Comparison of ENCODE assay signal across 14 mouse cellular contexts in the genomic region with DNA sequence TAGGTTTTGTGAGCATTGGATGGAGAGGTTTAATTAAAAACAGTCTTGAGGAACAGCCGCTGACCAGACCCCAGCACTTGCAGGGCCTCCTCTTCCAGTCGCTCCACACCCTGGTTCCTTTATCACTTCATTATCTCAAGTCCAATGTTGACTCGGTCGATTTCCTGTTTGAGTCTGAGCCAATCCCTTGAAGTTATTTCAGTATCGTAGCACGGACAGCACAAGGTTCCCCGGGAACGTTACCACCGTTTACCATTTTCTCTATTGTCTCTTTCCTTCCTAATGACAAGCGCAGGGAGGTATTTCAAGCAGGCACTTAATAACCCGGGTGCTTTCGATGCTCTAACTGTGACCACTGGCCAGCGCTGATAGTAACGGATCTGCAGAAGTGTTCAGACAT. TPM values are rescaled to one million over a fixed set of nuclear protein-coding genes. Genes with fewer than 3 reads are reported as not detected.
DNase-seq lines count a peak whose midpoint lies in the region; ATAC-seq and TF ChIP-seq lines count a peak whose summit lies in the region.
"Had no signal": no experiment of that assay in that cellular context is flagged by ENCODE, and none has a peak within 500 bp of the region (broad histone marks: within the 10 kb centered on the region; RNA-seq: fewer than 3 reads in every experiment).

No protein-coding gene starts in this region.

- H3K36me3 ChIP-seq in heart, embryonic 15.5 days = no peaks in the 10 kb centered on the region
- no peaks in the 10 kb centered on the region for H3K36me3 ChIP-seq in limb, embryonic 15.5 days
- no peaks in the 10 kb centered on the region for H3K36me3 ChIP-seq in forebrain, embryonic 12.5 days (replicated peaks)
- H3K36me3 ChIP-seq: embryonic facial prominence, embryonic 15.5 days; hindbrain, embryonic 13.5 days; midbrain, embryonic 15.5 days had no signal

- H3K9ac ChIP-seq in heart, embryonic 15.5 days = no peak overlapping the region
- H3K9ac ChIP-seq in limb, embryonic 15.5 days = no peak overlapping the region
- H3K9ac ChIP-seq in forebrain, embryonic 12.5 days = no peak overlapping the region
- H3K9ac ChIP-seq: embryonic facial prominence, embryonic 15.5 days; hindbrain, embryonic 13.5 days; midbrain, embryonic 15.5 days had no signal

- peak overlapping the region; percentile 15; the same call in 1 of the 2 replicates for H3K4me3 ChIP-seq in gastrocnemius, adult 2 months
- peak overlapping the region; percentile 14; the same call in 1 of the 2 replicates for H3K4me3 ChIP-seq in heart, embryonic 15.5 days
- H3K4me3 ChIP-seq in limb, embryonic 15.5 days = no peak overlapping the region
- no peak overlapping the region for H3K4me3 ChIP-seq in forebrain, embryonic 12.5 days (replicated peaks)
- H3K4me3 ChIP-seq: embryonic facial prominence, embryonic 15.5 days; hindbrain, embryonic 13.5 days; midbrain, embryonic 15.5 days had no signal

- H3K4me2 ChIP-seq in heart, embryonic 15.5 days = peak overlapping the region; percentile 54
- peak overlapping the region; percentile 25; the same call in 1 of the 2 replicates for H3K4me2 ChIP-seq in limb, embryonic 15.5 days
- no peak overlapping the region for H3K4me2 ChIP-seq in forebrain, embryonic 12.5 days
- H3K4me2 ChIP-seq: embryonic facial prominence, embryonic 15.5 days; hindbrain, embryonic 13.5 days; midbrain, embryonic 15.5 days had no signal

- ATAC-seq in heart, embryonic 15.5 days (replicated peaks; ENCODE audit: insufficient number of reproducible peaks, insufficient read depth, low FRiP score, low read depth) = no peak
- no peak for ATAC-seq in limb, embryonic 15.5 days (ENCODE audit: insufficient number of reproducible peaks, low FRiP score, low TSS enrichment, low read depth)
- no peak for ATAC-seq in forebrain, embryonic 12.5 days (ENCODE audit: low FRiP score)
- ATAC-seq: activated CD4-positive, CD25-positive, alpha-beta regulatory T cell, adult 4 months; midbrain, embryonic 15.5 days had no signal

- no peak for TF ChIP-seq CTCF in gastrocnemius, adult 2 months (IDR thresholded peaks at IDR 0.05)

- no peak overlapping the region for H3K27ac ChIP-seq in gastrocnemius, adult 2 months
- no peak overlapping the region for H3K27ac ChIP-seq in heart, embryonic 15.5 days
- no peak overlapping the region for H3K27ac ChIP-seq in limb, embryonic 15.5 days
- H3K27ac ChIP-seq in forebrain, embryonic 12.5 days = no peak overlapping the region
- H3K27ac ChIP-seq: embryonic facial prominence, embryonic 15.5 days; hindbrain, embryonic 13.5 days; midbrain, embryonic 15.5 days had no signal

- no peaks in the 10 kb centered on the region for H3K9me3 ChIP-seq in heart, embryonic 15.5 days (replicated peaks)
- no peaks in the 10 kb centered on the region for H3K9me3 ChIP-seq in limb, embryonic 15.5 days
- no peaks in the 10 kb centered on the region for H3K9me3 ChIP-seq in forebrain, embryonic 12.5 days
- H3K9me3 ChIP-seq: embryonic facial prominence, embryonic 15.5 days; hindbrain, embryonic 13.5 days; midbrain, embryonic 15.5 days had no signal

- no peak for DNase-seq in gastrocnemius, adult 2 months
- DNase-seq in gastrocnemius, postnatal 25 days = no peak
- DNase-seq in lung, postnatal 25 days (ENCODE audit: low spot score) = peak; percentile 43
- DNase-seq in layer of hippocampus, adult 8-10 months (ENCODE audit: low spot score in 2 of 2) = no peak
- no peak for DNase-seq in layer of hippocampus, adult 9-10 months (ENCODE audit: low spot score)
- DNase-seq: cerebellum, postnatal 10 days; kidney, postnatal 14 days had no signal

- H3K4me1 ChIP-seq in heart, embryonic 15.5 days (replicated peaks) = peaks cover 8% of the 10 kb centered on the region; the same call in 1 of the 2 replicates
- 0 out of 2 replicates have a peak, but pooled peaks cover 5% of the 10 kb centered on the region for H3K4me1 ChIP-seq in limb, embryonic 15.5 days
- H3K4me1 ChIP-seq in forebrain, embryonic 12.5 days = no peaks in the 10 kb centered on the region
- H3K4me1 ChIP-seq: embryonic facial prominence, embryonic 15.5 days; hindbrain, embryonic 13.5 days; midbrain, embryonic 15.5 days had no signal

- intact Hi-C loops in gastrocnemius, adult 2 months (cut with DNase I) = no loop called here

- WGBS in heart, embryonic 15.5 days = 11% methylated on average over 14 of the region's 14 CpGs
- WGBS in limb, embryonic 15.5 days = 30% methylated on average over 14 of the region's 14 CpGs
- 69% methylated on average over 14 of the region's 14 CpGs for WGBS in forebrain, embryonic 12.5 days

- no peaks in the 10 kb centered on the region; the same call in 1 of the 2 replicates for H3K27me3 ChIP-seq in heart, embryonic 15.5 days
- H3K27me3 ChIP-seq in limb, embryonic 15.5 days = no peaks in the 10 kb centered on the region
- H3K27me3 ChIP-seq in forebrain, embryonic 12.5 days = no peaks in the 10 kb centered on the region
- H3K27me3 ChIP-seq: embryonic facial prominence, embryonic 15.5 days; midbrain, embryonic 15.5 days had no signal

RNA-seq across cellular contexts. Expression of a gene that starts 40.8 kb away (rescaled TPM):
- under 1 TPM; 0.89 to 0.99 TPM for total RNA-seq in gastrocnemius, adult 2 months (2021)
- under 1 TPM; 0.64 to 0.70 TPM for total RNA-seq in gastrocnemius, postnatal 25 days (2021)
- 8.9 and 10.5 TPM in 2 replicates for polyA plus RNA-seq in heart, embryonic 15.5 days (2015; fragmentation: Nextera tagmentation; extraction: Ambion mirVana)
- 32.6 and 36.0 TPM in 2 replicates for polyA plus RNA-seq in limb, embryonic 15.5 days (2015; fragmentation: Nextera tagmentation; extraction: Ambion mirVana)
- total RNA-seq in layer of hippocampus, adult 8-10 months (2022) = 10 to 100 TPM; 38.4 to 42.4 (median 40.8) TPM
- 89.0 and 102 TPM in 2 replicates for polyA plus RNA-seq in forebrain, embryonic 12.5 days (2016; fragmentation: Nextera tagmentation; extraction: Ambion mirVana)

Comparison
In these comparisons a context has a peak if more than half of its experiments do, and no peak if none do; other contexts are left out.
1. H3K4me3 ChIP-seq: peak in gastrocnemius, adult 2 months (single experiment) and heart, embryonic 15.5 days (single experiment); none in limb, embryonic 15.5 days (single experiment) and forebrain, embryonic 12.5 days (single experiment).
2. RNA of a gene that starts 40.8 kb away (total RNA-seq): 38.4 to 42.4 TPM in layer of hippocampus, adult 8-10 months; 0.89 to 0.99 TPM in gastrocnemius, adult 2 months and 0.64 to 0.70 TPM in gastrocnemius, postnatal 25 days; every median in the first group is over 10 times any median in the second.